Mouse (Mus musculus): ENCODE results near the gene Lrrn2.

Lrrn2 gene

GRCm38 (mm10) chr1:132885701-132886100 is 5.6 kb downstream of the Lrrn2 start:
- DNase-seq (ENCODE audit: low read depth), result no peak

- DNase-seq (ENCODE audit: low read depth), result no peak
These were observed 6.6 kb downstream of the Lrrn2 start for GRCm38 (mm10) chr1:132886626-132887025.

DNA sequence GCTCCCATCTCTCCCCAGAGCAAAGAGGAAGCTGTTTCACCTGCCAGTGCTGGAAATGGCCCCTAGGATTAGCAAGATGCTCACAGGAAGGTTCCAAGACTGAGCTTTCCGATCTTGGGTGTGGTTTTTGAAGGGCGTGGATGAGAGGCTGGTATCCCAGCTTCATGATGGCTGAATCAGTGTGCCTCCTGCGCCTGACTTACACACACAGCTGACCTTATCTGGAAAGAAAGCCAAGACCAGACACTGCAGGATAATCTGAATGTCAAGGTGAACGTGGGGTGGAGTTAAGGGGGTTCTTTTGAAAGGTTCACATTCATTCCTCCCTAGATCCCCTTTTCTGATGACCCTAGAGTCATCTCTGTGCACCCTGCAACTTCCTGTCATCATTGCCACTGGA is 8.7 kb downstream of the Lrrn2 start:
- DNase-seq (ENCODE audit: low read depth), result no peak

DNA sequence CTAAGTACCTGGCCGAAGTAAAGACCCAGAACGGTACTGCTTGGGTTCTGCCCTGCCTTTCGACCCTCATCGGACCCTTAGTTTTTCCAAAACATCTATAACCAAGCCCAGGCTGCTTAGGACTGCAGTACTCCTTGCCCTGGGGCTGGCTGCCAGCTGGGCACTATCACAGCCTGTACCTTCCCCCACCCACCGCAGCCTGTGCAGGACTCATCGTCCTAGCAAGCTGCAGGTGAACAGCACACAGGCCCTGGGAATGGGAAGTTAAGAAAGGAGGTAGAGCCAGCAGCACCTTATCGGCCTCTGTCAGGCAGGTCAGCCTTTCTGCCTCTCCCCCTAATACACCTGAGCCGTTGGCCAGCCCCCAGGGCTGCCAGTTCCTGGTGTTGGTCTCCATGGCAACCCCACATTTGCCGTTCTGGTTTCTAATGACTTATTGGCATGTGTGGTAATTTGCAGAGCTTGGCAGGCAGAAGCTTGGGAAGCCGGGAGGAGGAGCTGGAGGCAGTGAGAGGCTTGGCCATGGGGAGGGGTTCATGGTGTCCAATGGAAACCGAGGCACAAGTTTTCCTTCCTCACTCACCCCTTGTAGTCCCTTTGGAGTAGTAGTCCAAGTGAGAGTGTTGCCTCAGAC is 10.2 kb downstream of the Lrrn2 start:
- DNase-seq (ENCODE audit: low read depth), result no peak

DNA sequence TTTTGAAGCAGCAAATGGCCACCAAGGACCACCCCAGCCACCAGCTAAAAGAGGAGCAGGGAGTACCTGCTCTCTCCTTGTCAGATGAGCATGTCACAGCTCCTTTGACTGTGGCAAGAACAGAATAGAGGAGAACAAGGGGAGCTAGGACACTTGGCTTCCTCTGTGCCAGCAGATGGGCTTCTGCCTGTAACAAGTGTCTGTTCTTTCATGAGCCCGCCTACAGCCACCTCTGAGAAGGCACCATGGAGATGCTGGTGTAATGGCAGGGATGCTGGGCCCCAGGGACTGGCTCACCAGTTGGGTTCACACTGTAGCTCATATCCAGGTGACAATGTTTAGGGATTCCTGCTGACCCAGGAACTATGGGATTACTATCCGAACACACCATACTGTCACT is 12.0 kb downstream of the Lrrn2 start:
- DNase-seq (ENCODE audit: low read depth), result no peak

GRCm38 (mm10) chr1:132893311-132894077 is 13.4 kb downstream of the Lrrn2 start:
- DNase-seq (ENCODE audit: low read depth), result no peak

DNA sequence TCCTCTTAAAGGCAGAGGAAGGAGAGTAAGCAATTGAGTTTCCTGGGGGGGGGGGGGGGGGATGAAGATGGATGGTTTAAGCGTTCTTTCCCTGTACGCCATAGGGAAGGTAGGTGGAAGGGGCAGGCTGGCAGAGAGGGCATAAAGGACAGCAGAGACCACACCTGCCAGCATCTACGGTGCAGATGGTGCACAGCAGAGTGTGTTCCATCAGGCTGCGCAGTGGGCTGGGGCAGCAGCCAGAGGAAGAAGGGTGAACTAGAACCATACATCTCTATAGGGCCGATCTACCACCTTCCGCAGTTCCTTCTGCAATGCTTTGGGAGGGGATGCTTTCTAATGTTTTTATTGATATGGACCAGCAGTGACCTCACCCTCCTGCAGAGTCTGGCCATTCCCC is 19.0 kb downstream of the Lrrn2 start:
- no peak for DNase-seq (ENCODE audit: low read depth)

DNA sequence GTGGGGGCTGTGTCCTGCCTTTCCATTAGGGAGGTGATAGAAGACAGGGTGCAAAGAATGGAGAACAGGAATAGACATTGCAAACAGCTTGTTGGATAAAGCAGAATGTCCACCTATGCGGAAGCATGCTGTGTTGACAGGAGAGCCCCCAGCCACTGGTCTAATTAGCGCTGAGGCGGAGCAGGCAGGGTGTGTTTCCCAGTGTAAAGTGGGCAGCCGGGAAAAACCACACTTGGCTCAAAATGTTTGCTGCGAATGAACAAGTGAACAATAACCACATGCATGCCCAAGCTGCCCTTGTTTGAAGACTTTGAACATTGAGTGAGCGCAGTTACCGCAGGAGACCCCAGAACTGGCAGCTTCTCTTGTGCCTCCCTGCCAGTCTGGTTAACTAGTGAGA is 19.6 kb downstream of the Lrrn2 start:
- no peak for DNase-seq (ENCODE audit: low read depth)

DNA sequence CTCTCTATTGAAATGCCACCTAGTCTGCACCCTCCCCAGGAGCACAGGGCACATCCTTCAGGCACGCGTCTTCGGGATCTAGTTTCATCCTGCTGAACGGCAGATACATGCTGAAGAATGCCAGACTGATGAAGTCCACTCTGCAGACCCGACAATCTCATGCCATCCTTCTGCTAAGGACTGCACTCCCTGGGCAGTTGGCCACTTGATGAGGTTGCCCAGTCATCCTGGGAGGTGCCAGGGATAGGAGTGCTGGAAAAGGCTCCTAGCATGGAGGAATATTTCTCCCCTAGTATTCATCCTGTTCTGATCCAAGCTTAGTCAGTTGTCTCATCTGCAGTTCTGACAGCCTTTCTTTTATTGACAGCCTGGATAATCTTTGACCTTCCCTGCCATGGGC is 20.9 kb downstream of the Lrrn2 start:
- DNase-seq (ENCODE audit: low read depth), result no peak

- DNase-seq (ENCODE audit: low read depth), result no peak
These were observed 23.4 kb downstream of the Lrrn2 start for GRCm38 (mm10) chr1:132903519-132903918.

GRCm38 (mm10) chr1:132909090-132909489 is 29.0 kb downstream of the Lrrn2 start:
- no peak for DNase-seq (ENCODE audit: low read depth)

- DNase-seq (ENCODE audit: low read depth), result no peak
These were observed 29.9 kb downstream of the Lrrn2 start for GRCm38 (mm10) chr1:132909951-132910350.

DNA sequence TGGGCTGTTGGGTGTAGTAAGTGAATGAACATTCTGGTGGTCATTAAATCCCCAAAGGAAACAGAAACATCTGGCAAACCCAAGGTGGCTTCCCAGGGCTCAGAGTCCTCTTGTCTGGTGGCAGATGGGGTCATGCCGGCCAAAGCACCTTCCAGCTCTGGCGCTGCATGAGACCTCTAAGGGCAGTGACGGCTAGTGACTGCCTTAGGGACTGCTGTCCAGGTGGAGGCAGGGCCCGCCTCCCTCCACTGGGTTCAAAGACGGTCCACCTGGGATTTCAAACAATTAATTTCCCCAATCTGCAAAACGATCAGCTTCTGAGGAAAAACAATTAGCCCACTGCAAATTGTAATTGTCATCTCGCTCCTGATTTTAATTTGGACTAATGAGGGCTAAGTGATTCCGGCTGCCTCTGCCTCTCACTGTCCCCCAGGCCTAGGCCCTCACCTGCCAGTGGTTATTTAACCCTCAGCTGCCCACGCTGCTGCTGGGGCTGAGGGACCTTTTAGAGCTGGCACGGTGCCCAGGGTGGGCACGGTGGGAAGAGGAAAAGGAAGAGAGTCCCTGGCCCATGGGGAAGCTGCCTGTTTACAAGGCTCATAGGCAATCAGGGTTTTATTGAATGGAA is 30.5 kb downstream of the Lrrn2 start:
- DNase-seq (ENCODE audit: low read depth), result no peak

GRCm38 (mm10) chr1:132915849-132916493 is 35.9 kb downstream of the Lrrn2 start:
- DNase-seq (ENCODE audit: low read depth), result no peak

DNA sequence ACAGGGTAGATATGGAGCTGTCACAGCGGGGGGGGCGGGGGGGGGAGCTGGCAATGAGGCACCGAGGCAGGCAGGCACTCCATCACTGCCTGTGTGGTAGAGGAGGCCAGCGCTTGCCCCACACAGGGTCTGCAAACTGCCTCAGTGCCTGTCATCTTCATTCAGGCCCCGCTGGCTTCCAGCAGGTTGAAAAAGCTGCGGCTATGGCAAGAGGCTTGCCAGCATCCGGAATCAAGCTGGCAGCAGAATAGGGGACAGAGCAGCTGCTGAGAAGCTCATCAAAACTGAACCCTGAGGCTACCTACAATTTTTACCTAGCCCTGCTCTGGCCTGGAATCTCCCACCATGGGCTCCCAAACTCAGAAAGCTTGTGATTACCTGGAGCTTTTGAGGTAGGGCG is 37.5 kb downstream of the Lrrn2 start:
- DNase-seq (ENCODE audit: low read depth), result no peak

DNA sequence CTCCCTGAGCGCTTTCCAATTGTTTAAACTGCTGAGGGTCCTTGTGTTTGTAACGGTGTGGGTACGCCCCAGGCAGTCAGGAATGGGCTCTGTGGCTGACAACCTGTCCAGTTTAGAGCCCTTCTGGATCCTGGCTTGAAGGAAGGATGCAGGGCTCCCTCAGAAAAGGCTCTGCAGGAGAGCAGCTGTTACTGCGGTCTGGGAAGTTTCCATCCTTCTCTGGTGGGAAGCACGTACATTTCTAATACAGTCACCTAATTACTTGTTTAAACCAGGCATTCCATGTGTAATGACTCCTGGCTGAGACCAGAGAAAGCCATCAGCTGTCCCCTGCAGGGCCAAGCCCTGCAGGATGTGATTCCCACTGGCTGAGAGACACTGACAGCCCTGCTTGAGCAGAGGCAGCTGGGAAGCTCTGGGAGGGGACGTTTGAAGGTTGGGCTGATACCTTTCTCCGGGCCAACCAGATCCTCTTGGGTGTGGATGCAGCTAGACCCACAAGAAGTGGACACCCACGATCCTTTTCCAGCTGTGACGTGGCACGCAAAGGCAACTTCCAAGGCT is 38.1 kb downstream of the Lrrn2 start:
- DNase-seq (ENCODE audit: low read depth), result no peak

DNA sequence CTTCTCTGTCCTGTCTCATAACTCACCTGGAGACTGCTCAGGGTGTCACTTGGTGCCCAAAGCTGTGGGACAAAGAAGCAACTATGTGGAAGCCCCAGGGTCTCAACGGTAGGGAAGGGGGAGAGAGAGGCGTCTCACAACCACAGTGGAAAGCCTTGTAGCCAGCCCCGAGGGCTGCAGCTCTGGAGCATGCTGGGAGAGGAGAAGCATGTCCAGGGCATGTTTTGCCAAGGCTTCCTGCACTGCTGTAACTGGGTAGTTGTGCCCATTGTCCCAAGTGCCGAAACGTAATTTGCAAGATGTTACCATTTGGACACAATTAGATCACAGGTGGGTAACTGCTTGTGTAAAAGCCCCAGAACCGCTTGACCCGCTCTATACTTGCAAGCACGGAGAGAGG is 39.2 kb downstream of the Lrrn2 start:
- no peak for DNase-seq (ENCODE audit: low read depth)

DNA sequence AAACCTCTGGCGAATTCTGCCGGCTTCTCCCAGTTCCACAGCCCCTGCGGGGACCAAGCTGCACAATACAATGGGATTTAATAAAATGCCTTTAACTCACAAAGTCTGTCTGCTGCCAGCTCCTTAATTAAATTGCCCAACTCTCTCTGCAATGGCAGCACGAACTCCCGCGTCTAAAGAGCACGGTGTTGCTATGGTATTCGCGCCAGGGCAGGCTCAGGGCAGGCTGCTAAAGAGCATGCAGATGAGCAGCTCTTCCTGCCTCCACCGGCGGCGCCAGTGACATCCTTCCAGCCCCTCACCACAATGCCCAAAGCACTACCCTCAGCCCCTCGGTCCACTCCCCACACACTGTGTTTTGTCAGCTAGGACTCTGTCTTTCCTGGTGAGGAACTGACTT is 41.0 kb downstream of the Lrrn2 start:
- no peak for DNase-seq (ENCODE audit: low read depth)

GRCm38 (mm10) chr1:132922257-132922656 is 42.2 kb downstream of the Lrrn2 start:
- no peak for DNase-seq (ENCODE audit: low read depth)

DNA sequence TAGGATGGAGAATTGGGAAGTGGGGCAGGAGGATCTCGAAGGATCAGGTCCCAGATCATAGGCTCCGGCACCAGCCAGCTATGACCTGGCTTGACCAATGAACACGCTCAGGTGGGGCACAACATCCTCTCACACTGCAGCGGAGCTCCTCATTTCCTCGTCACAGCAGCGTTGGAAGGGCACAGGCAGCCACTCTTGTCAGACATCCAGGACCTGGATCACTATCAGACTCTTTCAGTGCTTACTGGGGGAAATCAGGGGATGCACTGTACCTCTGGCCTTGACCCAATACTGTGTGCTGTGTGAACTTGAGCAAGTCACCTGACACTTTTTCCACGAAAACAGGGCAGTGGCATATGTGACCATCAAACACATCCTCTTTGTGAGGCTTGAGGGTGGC is 45.2 kb downstream of the Lrrn2 start:
- DNase-seq (ENCODE audit: low read depth), result no peak

GRCm38 (mm10) chr1:132928032-132928906 is 48.2 kb downstream of the Lrrn2 start:
- no peak for DNase-seq (ENCODE audit: low read depth)

DNA sequence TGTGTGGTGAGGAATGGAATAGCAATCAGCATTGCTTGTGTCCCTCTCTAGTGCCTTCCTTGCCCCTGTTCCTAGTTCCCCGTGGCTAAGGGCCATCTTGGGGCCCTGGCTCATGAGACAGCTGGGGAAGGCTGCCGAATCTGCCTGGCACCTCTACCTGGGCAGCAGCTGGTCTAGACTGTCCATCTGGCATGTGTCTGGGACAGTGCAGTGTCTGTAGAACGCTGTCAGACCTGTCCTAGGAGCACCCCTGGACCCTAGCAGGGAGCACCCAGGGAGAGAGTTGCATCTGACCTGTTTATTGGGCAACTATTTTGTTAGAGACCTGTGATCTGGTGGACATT is 48.8 kb downstream of the Lrrn2 start:
- DNase-seq (ENCODE audit: low read depth), result no peak

Measured in naive thymus-derived CD4-positive, alpha-beta T cell, adult 2 months (primary cell).